28 mouse cellular contexts compared by ENCODE assay signal in the genomic region with DNA sequence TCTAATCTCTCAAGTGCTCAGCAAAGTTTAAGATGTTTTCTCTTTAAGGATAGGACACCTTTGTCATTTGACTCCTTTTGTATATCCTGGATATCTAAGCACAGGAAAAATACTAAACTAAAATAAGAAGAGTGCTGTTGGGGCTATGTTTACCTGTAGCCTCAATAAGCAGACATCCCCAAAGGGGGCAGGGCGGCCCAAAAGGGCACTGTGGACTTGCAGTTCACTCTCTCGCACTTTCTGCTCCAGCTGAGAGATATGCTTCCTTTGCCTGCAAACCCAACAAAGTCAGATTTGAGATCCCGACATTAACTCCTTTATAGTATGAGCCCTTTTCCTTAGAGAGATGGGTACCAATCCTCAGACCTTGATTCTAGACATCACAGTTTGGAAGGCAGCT. TPM values are rescaled to one million over a fixed set of nuclear protein-coding genes. Genes with fewer than 3 reads are reported as not detected.
DNase-seq lines count a peak whose midpoint lies in the region; ATAC-seq and TF ChIP-seq lines count a peak whose summit lies in the region.
"Had no signal": no experiment of that assay in that cellular context is flagged by ENCODE, and none has a peak within 500 bp of the region (broad histone marks: within the 10 kb centered on the region; RNA-seq: fewer than 3 reads in every experiment).

No protein-coding gene starts in this region.

- intact Hi-C loops in gastrocnemius, adult 2 months (cut with DNase I) = no loop called here

- peaks cover 18% of the 10 kb centered on the region; the same call in 1 of the 2 replicates for H3K4me1 ChIP-seq in heart, postnatal 0 days (ENCODE audit: control insufficient read depth, insufficient read depth)
- H3K4me1 ChIP-seq in heart, embryonic 10.5 days = peaks cover 23% of the 10 kb centered on the region
- H3K4me1 ChIP-seq in kidney, embryonic 15.5 days = peaks cover 4% of the 10 kb centered on the region
- no peaks in the 10 kb centered on the region for H3K4me1 ChIP-seq in midbrain, embryonic 11.5 days (ENCODE audit: control insufficient read depth, insufficient read depth, low read length)
- no peaks in the 10 kb centered on the region for H3K4me1 ChIP-seq in midbrain, embryonic 13.5 days (replicated peaks)
- H3K4me1 ChIP-seq: embryonic facial prominence, embryonic 12.5 days; forebrain, embryonic 13.5 days had no signal

- peaks cover 42% of the 10 kb centered on the region for H3K36me3 ChIP-seq in heart, postnatal 0 days (replicated peaks; ENCODE audit: control insufficient read depth, insufficient read depth, low read length)
- H3K36me3 ChIP-seq in heart, embryonic 10.5 days = peaks cover 65% of the 10 kb centered on the region
- peaks cover 51% of the 10 kb centered on the region for H3K36me3 ChIP-seq in kidney, embryonic 15.5 days
- peaks cover 13% of the 10 kb centered on the region for H3K36me3 ChIP-seq in midbrain, embryonic 11.5 days (ENCODE audit: control insufficient read depth, insufficient read depth, low read length)
- peaks cover 56% of the 10 kb centered on the region for H3K36me3 ChIP-seq in midbrain, embryonic 13.5 days

- ATAC-seq in heart, postnatal 0 days (ENCODE audit: insufficient read depth, low read depth) = no peak
- ATAC-seq in kidney, embryonic 15.5 days (replicated peaks; ENCODE audit: low FRiP score) = no peak
- no peak for ATAC-seq in midbrain, embryonic 11.5 days (ENCODE audit: low FRiP score)
- no peak for ATAC-seq in midbrain, embryonic 13.5 days
- ATAC-seq: activated CD4-positive, CD25-positive, alpha-beta regulatory T cell, adult 4 months; CD4-positive, CD25-positive, alpha-beta regulatory T cell, adult 4 months; forebrain, embryonic 13.5 days; Patski had no signal

- H3K4me3 ChIP-seq in gastrocnemius, adult 2 months = peak overlapping the region; percentile 62
- no peak overlapping the region for H3K4me3 ChIP-seq in heart, postnatal 0 days (ENCODE audit: low read depth, low read length)
- no peak overlapping the region for H3K4me3 ChIP-seq in heart, embryonic 10.5 days
- H3K4me3 ChIP-seq in kidney, embryonic 15.5 days (replicated peaks) = no peak overlapping the region
- H3K4me3 ChIP-seq in midbrain, embryonic 11.5 days (ENCODE audit: low read depth, low read length) = no peak overlapping the region
- H3K4me3 ChIP-seq in midbrain, embryonic 13.5 days (replicated peaks) = no peak overlapping the region
- H3K4me3 ChIP-seq: embryonic facial prominence, embryonic 10.5 days; embryonic facial prominence, embryonic 12.5 days; forebrain, embryonic 13.5 days had no signal

- H3K4me2 ChIP-seq in heart, postnatal 0 days (ENCODE audit: low read depth, low read length) = no peak overlapping the region
- H3K4me2 ChIP-seq in kidney, embryonic 15.5 days = no peak overlapping the region
- H3K4me2 ChIP-seq in midbrain, embryonic 11.5 days = no peak overlapping the region
- no peak overlapping the region for H3K4me2 ChIP-seq in midbrain, embryonic 13.5 days (replicated peaks)
- H3K4me2 ChIP-seq: embryonic facial prominence, embryonic 12.5 days; forebrain, embryonic 13.5 days had no signal

- H3K9me3 ChIP-seq in heart, postnatal 0 days (replicated peaks; ENCODE audit: control insufficient read depth, low read length) = no peaks in the 10 kb centered on the region
- no peaks in the 10 kb centered on the region for H3K9me3 ChIP-seq in heart, embryonic 10.5 days
- no peaks in the 10 kb centered on the region for H3K9me3 ChIP-seq in kidney, embryonic 15.5 days (replicated peaks)
- no peaks in the 10 kb centered on the region for H3K9me3 ChIP-seq in midbrain, embryonic 11.5 days (ENCODE audit: control insufficient read depth, low read length)
- H3K9me3 ChIP-seq in midbrain, embryonic 13.5 days = no peaks in the 10 kb centered on the region
- H3K9me3 ChIP-seq: embryonic facial prominence, embryonic 10.5 days; embryonic facial prominence, embryonic 12.5 days; forebrain, embryonic 13.5 days; G1E had no signal

- no peak for TF ChIP-seq CTCF in gastrocnemius, adult 2 months (IDR thresholded peaks at IDR 0.05)
- no peak for TF ChIP-seq CTCF in heart, postnatal 0 days (IDR thresholded peaks at IDR 0.05; ENCODE audit: low read depth)

- H3K27me3 ChIP-seq in heart, postnatal 0 days (ENCODE audit: control insufficient read depth, insufficient read depth, low read length) = no peaks in the 10 kb centered on the region
- no peaks in the 10 kb centered on the region for H3K27me3 ChIP-seq in heart, embryonic 10.5 days (ENCODE audit: insufficient read depth, poor library complexity, severe bottlenecking)
- H3K27me3 ChIP-seq in kidney, embryonic 15.5 days = no peaks in the 10 kb centered on the region
- no peaks in the 10 kb centered on the region for H3K27me3 ChIP-seq in midbrain, embryonic 11.5 days (ENCODE audit: control insufficient read depth, insufficient read depth, low read length)
- peaks cover 2% of the 10 kb centered on the region; the same call in 1 of the 2 replicates for H3K27me3 ChIP-seq in midbrain, embryonic 13.5 days
- H3K27me3 ChIP-seq: CH12.LX; embryonic facial prominence, embryonic 12.5 days; forebrain, embryonic 13.5 days; Patski had no signal

- no peak overlapping the region; the same call in 1 of the 2 replicates for H3K9ac ChIP-seq in heart, postnatal 0 days (replicated peaks; ENCODE audit: low read depth, low read length)
- no peak overlapping the region for H3K9ac ChIP-seq in kidney, embryonic 15.5 days
- no peak overlapping the region for H3K9ac ChIP-seq in midbrain, embryonic 11.5 days (ENCODE audit: low read length)
- H3K9ac ChIP-seq in midbrain, embryonic 13.5 days (replicated peaks) = no peak overlapping the region
- H3K9ac ChIP-seq: embryonic facial prominence, embryonic 12.5 days; forebrain, embryonic 13.5 days had no signal

- WGBS in heart, postnatal 0 days = 89% methylated on average over 3 of the region's 3 CpGs
- 91% methylated on average over 3 of the region's 3 CpGs for WGBS in heart, embryonic 10.5 days
- WGBS in kidney, embryonic 15.5 days = 95% methylated on average over 3 of the region's 3 CpGs
- WGBS in midbrain, embryonic 11.5 days = 92% methylated on average over 3 of the region's 3 CpGs
- 96% methylated on average over 3 of the region's 3 CpGs for WGBS in midbrain, embryonic 13.5 days

- TF ChIP-seq EP300 in heart, postnatal 0 days (IDR thresholded peaks at IDR 0.05; ENCODE audit: low read depth) = no peak

- H3K27ac ChIP-seq in gastrocnemius, adult 2 months = peak overlapping the region; percentile 92
- peak overlapping the region; percentile 65; the same call in 1 of the 2 replicates for H3K27ac ChIP-seq in heart, postnatal 0 days (ENCODE audit: low read depth)
- H3K27ac ChIP-seq in heart, embryonic 10.5 days = no peak overlapping the region
- no peak overlapping the region for H3K27ac ChIP-seq in kidney, embryonic 15.5 days
- H3K27ac ChIP-seq in midbrain, embryonic 11.5 days (ENCODE audit: low read depth, low read length) = no peak overlapping the region
- no peak overlapping the region for H3K27ac ChIP-seq in midbrain, embryonic 13.5 days
- H3K27ac ChIP-seq: embryonic facial prominence, embryonic 10.5 days; embryonic facial prominence, embryonic 12.5 days; forebrain, embryonic 13.5 days had no signal

- DNase-seq in gastrocnemius, adult 2 months = no peak
- no peak for DNase-seq in gastrocnemius, adult 8-10 months (ENCODE audit: low spot score in 2 of 2)
- no peak for DNase-seq in heart, postnatal 0 days (ENCODE audit: low spot score)
- DNase-seq in heart, embryonic 10.5 days (ENCODE audit: low spot score) = no peak
- DNase-seq in kidney, adult 9 months = peak; percentile 36
- DNase-seq in midbrain, embryonic 11.5 days (ENCODE audit: low spot score, missing footprints) = peak; percentile 37
- DNase-seq: B cell, adult 2 months; cerebellum, adult 11-12 months; cerebellum, adult 2 months; cerebellum, adult 9-10 months; cerebellum, postnatal 10 days; cerebellum, postnatal 25 days had no signal

RNA-seq across cellular contexts. Expression of a gene that starts 25.1 kb away (rescaled TPM):
- total RNA-seq in gastrocnemius, adult 2 months (2021) = 10 to 100 TPM; 12.2 to 27.1 TPM
- total RNA-seq in gastrocnemius, adult 8-10 months (2022) = 10 to 100 TPM in 3 of 4 experiments, 1 to 10 TPM in 1; 9.0 to 16.5 (median 13.4) TPM
- total RNA-seq in heart, postnatal 0 days (2014; rRNA removed; ENCODE audit: low replicate concordance) = 49.7 and 67.6 TPM in 2 replicates
- polyA plus RNA-seq in heart, postnatal 0 days (2015; fragmentation: Nextera tagmentation; extraction: Ambion mirVana) = 140 and 150 TPM in 2 replicates
- polyA plus RNA-seq in heart, embryonic 10.5 days (2016; fragmentation: Nextera tagmentation; extraction: Ambion mirVana) = 188 and 243 TPM in 2 replicates
- 395 and 412 TPM in 2 replicates for polyA plus RNA-seq in kidney, embryonic 15.5 days (2015; fragmentation: Nextera tagmentation; extraction: Ambion mirVana)
- 308 and 312 TPM in 2 replicates for polyA plus RNA-seq in midbrain, embryonic 11.5 days (2014; fragmentation: Nextera tagmentation; extraction: Ambion mirVana)
- 319 and 332 TPM in 2 replicates for polyA plus RNA-seq in midbrain, embryonic 13.5 days (2015; fragmentation: Nextera tagmentation; extraction: Ambion mirVana)

RNA-seq across cellular contexts. Expression of a gene that starts 33.3 kb away (rescaled TPM):
- 10 to 100 TPM; 60.1 to 73.8 TPM for total RNA-seq in gastrocnemius, adult 2 months (2021)
- total RNA-seq in gastrocnemius, adult 8-10 months (2022) = 10 to 100 TPM; 46.5 to 67.7 (median 55.8) TPM
- 24.2 and 30.6 TPM in 2 replicates for total RNA-seq in heart, postnatal 0 days (2014; rRNA removed; ENCODE audit: low replicate concordance)
- 27.4 and 29.7 TPM in 2 replicates for polyA plus RNA-seq in heart, postnatal 0 days (2015; fragmentation: Nextera tagmentation; extraction: Ambion mirVana)
- polyA plus RNA-seq in heart, embryonic 10.5 days (2016; fragmentation: Nextera tagmentation; extraction: Ambion mirVana) = 28.2 and 31.1 TPM in 2 replicates
- polyA plus RNA-seq in kidney, embryonic 15.5 days (2015; fragmentation: Nextera tagmentation; extraction: Ambion mirVana) = 106 and 125 TPM in 2 replicates
- polyA plus RNA-seq in midbrain, embryonic 11.5 days (2014; fragmentation: Nextera tagmentation; extraction: Ambion mirVana) = 26.6 and 27.1 TPM in 2 replicates
- 19.9 and 22.4 TPM in 2 replicates for polyA plus RNA-seq in midbrain, embryonic 13.5 days (2015; fragmentation: Nextera tagmentation; extraction: Ambion mirVana)

RNA-seq across cellular contexts. Expression of a gene that starts 49.1 kb away (rescaled TPM):
- not detected for total RNA-seq in gastrocnemius, adult 2 months (2021)
- not detected for total RNA-seq in gastrocnemius, adult 8-10 months (2022)
- total RNA-seq in heart, postnatal 0 days (2014; rRNA removed; ENCODE audit: low replicate concordance) = not detected in 2 replicates
- not detected in 2 replicates for polyA plus RNA-seq in heart, postnatal 0 days (2015; fragmentation: Nextera tagmentation; extraction: Ambion mirVana)
- polyA plus RNA-seq in heart, embryonic 10.5 days (2016; fragmentation: Nextera tagmentation; extraction: Ambion mirVana) = not detected in 2 replicates
- 0.24 and 0.30 TPM in 2 replicates for polyA plus RNA-seq in kidney, embryonic 15.5 days (2015; fragmentation: Nextera tagmentation; extraction: Ambion mirVana)
- polyA plus RNA-seq in midbrain, embryonic 11.5 days (2014; fragmentation: Nextera tagmentation; extraction: Ambion mirVana) = not detected in 2 replicates
- not detected in 2 replicates for polyA plus RNA-seq in midbrain, embryonic 13.5 days (2015; fragmentation: Nextera tagmentation; extraction: Ambion mirVana)
- total RNA-seq: adrenal gland, adult 18-20 months; adrenal gland, adult 8-10 months; adrenal gland, postnatal 14 days; adrenal gland, postnatal 36 days; CH12.LX had no signal
- polyA plus RNA-seq: CD4-positive, CD25-positive, alpha-beta regulatory T cell, adult 4 months; cerebellum, adult 2 months; cortical plate, adult 2 months; embryonic facial prominence, embryonic 12.5 days; forebrain, embryonic 11.5 days; forebrain, embryonic 13.5 days; G1E; Patski had no signal

RNA-seq across cellular contexts. Expression of a gene that starts 51.3 kb away (rescaled TPM):
- total RNA-seq in gastrocnemius, adult 2 months (2021) = 1 to 10 TPM in 1 of 2 experiments, under 1 TPM in 1; 0.71 to 1.9 TPM
- 1 to 10 TPM; 1.0 to 2.3 (median 1.9) TPM for total RNA-seq in gastrocnemius, adult 8-10 months (2022)
- not detected in 2 replicates for total RNA-seq in heart, postnatal 0 days (2014; rRNA removed; ENCODE audit: low replicate concordance)
- 0.97 and 1.2 TPM in 2 replicates for polyA plus RNA-seq in heart, postnatal 0 days (2015; fragmentation: Nextera tagmentation; extraction: Ambion mirVana)
- 2.6 and 2.9 TPM in 2 replicates for polyA plus RNA-seq in heart, embryonic 10.5 days (2016; fragmentation: Nextera tagmentation; extraction: Ambion mirVana)
- 10.5 and 11.1 TPM in 2 replicates for polyA plus RNA-seq in kidney, embryonic 15.5 days (2015; fragmentation: Nextera tagmentation; extraction: Ambion mirVana)
- 3.0 and 4.7 TPM in 2 replicates for polyA plus RNA-seq in midbrain, embryonic 11.5 days (2014; fragmentation: Nextera tagmentation; extraction: Ambion mirVana)
- polyA plus RNA-seq in midbrain, embryonic 13.5 days (2015; fragmentation: Nextera tagmentation; extraction: Ambion mirVana) = 9.3 and 11.4 TPM in 2 replicates

RNA-seq across cellular contexts. Expression of a gene that starts 58.8 kb away (rescaled TPM):
- under 1 TPM in 1 of 2 experiments, not detected in 1; 0.71 TPM for total RNA-seq in gastrocnemius, adult 2 months (2021)
- under 1 TPM in 1 of 4 experiments, not detected in 3; 0.85 TPM for total RNA-seq in gastrocnemius, adult 8-10 months (2022)
- 10.5 TPM in 1 of 2 replicates, not detected in the other for total RNA-seq in heart, postnatal 0 days (2014; rRNA removed; ENCODE audit: low replicate concordance)
- polyA plus RNA-seq in heart, postnatal 0 days (2015; fragmentation: Nextera tagmentation; extraction: Ambion mirVana) = 9.3 and 10.5 TPM in 2 replicates
- 1.7 and 4.2 TPM in 2 replicates for polyA plus RNA-seq in heart, embryonic 10.5 days (2016; fragmentation: Nextera tagmentation; extraction: Ambion mirVana)
- polyA plus RNA-seq in kidney, embryonic 15.5 days (2015; fragmentation: Nextera tagmentation; extraction: Ambion mirVana) = 12.0 and 12.2 TPM in 2 replicates
- 4.3 and 4.7 TPM in 2 replicates for polyA plus RNA-seq in midbrain, embryonic 11.5 days (2014; fragmentation: Nextera tagmentation; extraction: Ambion mirVana)
- polyA plus RNA-seq in midbrain, embryonic 13.5 days (2015; fragmentation: Nextera tagmentation; extraction: Ambion mirVana) = 2.2 and 2.7 TPM in 2 replicates
- polyA plus RNA-seq: Patski had no signal

Comparison
In these comparisons a context has a peak if more than half of its experiments do, and no peak if none do; other contexts are left out.
1. H3K27ac ChIP-seq: peak in gastrocnemius, adult 2 months (single experiment) and heart, postnatal 0 days (single experiment); none in heart, embryonic 10.5 days (single experiment), kidney, embryonic 15.5 days (single experiment), midbrain, embryonic 11.5 days (single experiment) and midbrain, embryonic 13.5 days (single experiment).
2. DNase-seq: peak in kidney, adult 9 months (single experiment) and midbrain, embryonic 11.5 days (single experiment); none in gastrocnemius, adult 2 months (single experiment), gastrocnemius, adult 8-10 months (0 of 2), heart, postnatal 0 days (single experiment) and heart, embryonic 10.5 days (single experiment).